Mouse (Mus musculus) heart, embryonic 10.5 days (tissue): ENCODE measurements around the gene Gm20425. TPM values are rescaled to one million over a fixed set of nuclear protein-coding genes. Genes with fewer than 3 reads are reported as not detected.

ENCODE experiments used
- DNase-seq: peaks from one replicate; pipeline ENCODE4 v3.0.0-alpha.2; 2017; ENCODE audit warnings: low spot score
- H3K27ac ChIP-seq: fragments of 300-500 bp; sonication (generic); 2 replicates; pipeline ENCODE4 v1.5.1; 2016; ENCODE audit warnings: mild to moderate bottlenecking
- H3K27me3 ChIP-seq: fragments of 300-500 bp; sonication (generic); 2 replicates; pipeline ENCODE4 v1.6.1; 2016; ENCODE audit warnings: mild to moderate bottlenecking; ENCODE audit not compliant: poor library complexity, insufficient read depth, severe bottlenecking
- H3K36me3 ChIP-seq: fragments of 300-500 bp; sonication (generic); 2 replicates; pipeline ENCODE4 v1.6.1; 2016; ENCODE audit warnings: mild to moderate bottlenecking, moderate library complexity
- H3K4me1 ChIP-seq: fragments of 300-500 bp; sonication (generic); 2 replicates; pipeline ENCODE4 v1.6.1; 2016; ENCODE audit warnings: mild to moderate bottlenecking
- H3K4me3 ChIP-seq: fragments of 300-500 bp; sonication (generic); 2 replicates; pipeline ENCODE4 v1.5.1; 2016; ENCODE audit warnings: mild to moderate bottlenecking, moderate library complexity
- H3K9me3 ChIP-seq: fragments of 300-500 bp; sonication (generic); 2 replicates; pipeline ENCODE4 v1.6.1; 2016; ENCODE audit warnings: mild to moderate bottlenecking, moderate library complexity
- WGBS: fragments of 180-500 bp; shearing (Covaris S2); methylation state at CpG from one replicate; pipeline ENCODE4 v1.1.7; 2016; 5-methylcytosine and 5-hydroxymethylcytosine counted together
- polyA plus RNA-seq: library from polyadenylated mRNA; unstranded; fragments of >200 nt; fragmentation: Nextera tagmentation; extraction: Ambion mirVana; gene quantifications from 2 replicates; pipeline ENCODE4 v1.2.1, GENCODE M21; 2016

Gm20425 gene
- 0.90 TPM in 1 of 2 replicates, not detected in the other for polyA plus RNA-seq

DNA sequence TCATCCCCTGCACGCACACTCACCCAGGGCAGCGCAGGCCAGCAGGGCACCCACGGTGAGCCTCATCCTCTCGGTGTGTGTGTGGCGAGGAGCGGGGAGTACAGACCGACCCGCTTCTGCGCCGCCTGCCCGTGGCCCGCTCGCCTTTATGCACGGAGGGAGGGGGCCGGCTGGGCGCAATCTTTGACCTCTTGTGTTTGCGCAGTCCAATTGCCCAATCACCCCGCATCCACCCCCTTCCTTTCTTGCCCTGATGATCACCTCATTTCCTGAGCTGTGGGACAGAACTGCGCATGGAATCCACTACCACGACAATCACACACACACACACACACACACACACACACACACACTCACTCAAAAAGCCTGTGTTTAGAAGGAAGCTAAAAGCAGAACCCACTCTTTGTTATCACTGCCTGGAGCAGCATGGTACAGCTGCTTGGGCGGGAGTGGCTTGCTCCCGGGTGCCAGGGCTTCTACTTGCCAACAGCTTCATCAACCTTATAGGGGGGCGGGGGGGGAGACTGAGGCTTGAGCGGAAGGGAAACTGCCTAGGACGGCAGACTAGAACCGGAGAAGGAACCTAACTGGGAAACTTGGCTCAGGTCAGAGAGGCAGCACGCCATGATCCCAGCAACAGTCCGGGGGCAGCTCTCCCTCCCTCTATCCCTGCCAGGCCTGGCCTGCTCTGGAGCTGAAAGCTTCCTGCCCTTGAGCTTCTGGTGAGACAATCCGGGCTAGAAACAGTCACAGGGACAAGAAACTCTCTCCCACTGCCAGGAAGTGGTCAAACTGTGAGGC, at the start of gene Gm20425, which contains the start of gene Trf:
Gene Gm20425 (minus strand): TSS at position 157 of the 801 bp plus-strand sequence.
Gene Trf (minus strand): TSS at position 294 of the 801 bp plus-strand sequence.
- peaks cover 8% of the 10 kb centered on the region; the same call in 1 of the 2 replicates for H3K27me3 ChIP-seq
- H3K36me3 ChIP-seq, result no peaks in the 10 kb centered on the region
- peak; percentile 75 for DNase-seq
- peak within 1 kb of the TSS; percentile 43 for H3K4me3 ChIP-seq
- H3K9me3 ChIP-seq, result no peaks in the 10 kb centered on the region
- peak within 1 kb of the TSS; percentile 78 for H3K27ac ChIP-seq
- WGBS, result 48% methylated on average over 29 of the region's 29 CpGs
- H3K4me1 ChIP-seq, result peaks cover 18% of the 10 kb centered on the region

DNA sequence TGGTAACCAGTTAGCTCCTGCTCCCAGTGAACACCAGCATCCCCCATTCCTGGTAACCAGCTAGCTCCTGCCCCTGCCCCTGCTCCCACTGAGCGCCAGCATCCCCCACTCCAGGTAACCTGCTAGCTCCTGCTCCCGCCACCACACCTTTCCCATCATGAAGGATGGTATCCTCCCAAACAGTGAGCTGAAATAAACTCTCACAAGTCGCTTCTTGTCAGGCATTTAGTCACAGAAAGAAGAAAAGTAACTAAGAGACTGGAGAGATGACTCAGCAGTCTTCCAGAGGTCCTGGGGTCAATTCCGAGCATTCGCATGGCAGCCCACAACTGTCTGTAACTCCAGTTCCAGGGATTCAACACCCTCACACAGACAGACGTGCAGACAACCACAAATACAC, 46.8 kb upstream of the Gm20425 start:
- Histone ChIP-seq H3K27me3 (no peaks in the 10 kb centered on the region), H3K4me1 (peaks cover 7% of the 10 kb centered on the region; the same call in 1 of the 2 replicates), H3K4me3 (no peak overlapping the region), H3K27ac (no peak overlapping the region), H3K36me3 (no peaks in the 10 kb centered on the region), H3K9me3 (no peaks in the 10 kb centered on the region)
- WGBS, result 83% methylated on average over 6 of the region's 6 CpGs
- DNase-seq, result no peak

- WGBS, result 70% methylated on average over 1 of the region's 1 CpGs
- DNase-seq, result no peak
- H3K36me3 ChIP-seq, result no peaks in the 10 kb centered on the region
- H3K4me3 ChIP-seq, result no peak overlapping the region
- no peaks in the 10 kb centered on the region for H3K9me3 ChIP-seq
- H3K4me1 ChIP-seq, result peaks cover 7% of the 10 kb centered on the region; the same call in 1 of the 2 replicates
- H3K27ac ChIP-seq, result peak overlapping the region; percentile 29; the same call in 1 of the 2 replicates
- H3K27me3 ChIP-seq, result no peaks in the 10 kb centered on the region
Observed at GRCm38 (mm10) chr9:103275676-103276075, 45.6 kb upstream of the Gm20425 start.

- H3K27ac ChIP-seq, result peak overlapping the region; percentile 24; the same call in 1 of the 2 replicates
- DNase-seq, result no peak
- peaks cover 7% of the 10 kb centered on the region; the same call in 1 of the 2 replicates for H3K4me1 ChIP-seq
- H3K9me3 ChIP-seq, result no peaks in the 10 kb centered on the region
- H3K27me3 ChIP-seq, result no peaks in the 10 kb centered on the region
- WGBS, result 60% methylated on average over 8 of the region's 8 CpGs
- H3K4me3 ChIP-seq, result no peak overlapping the region
- no peaks in the 10 kb centered on the region for H3K36me3 ChIP-seq
Observed at GRCm38 (mm10) chr9:103274819-103275218, 44.7 kb upstream of the Gm20425 start.

- Histone ChIP-seq H3K27me3 (no peaks in the 10 kb centered on the region), H3K4me3 (no peak overlapping the region), H3K4me1 (peaks cover 7% of the 10 kb centered on the region; the same call in 1 of the 2 replicates), H3K9me3 (no peaks in the 10 kb centered on the region), H3K27ac (no peak overlapping the region), H3K36me3 (no peaks in the 10 kb centered on the region)
- DNase-seq, result no peak
- WGBS, result 39% methylated on average over 4 of the region's 4 CpGs
Observed at GRCm38 (mm10) chr9:103271104-103271503, 41.0 kb upstream of the Gm20425 start.

GRCm38 (mm10) chr9:103265778-103266177, 35.7 kb upstream of the Gm20425 start:
- Histone ChIP-seq H3K27ac (no peak overlapping the region), H3K9me3 (no peaks in the 10 kb centered on the region), H3K4me1 (no peaks in the 10 kb centered on the region), H3K4me3 (no peak overlapping the region), H3K27me3 (no peaks in the 10 kb centered on the region), H3K36me3 (no peaks in the 10 kb centered on the region)
- no peak for DNase-seq
- 81% methylated on average over 4 of the region's 4 CpGs for WGBS

DNA sequence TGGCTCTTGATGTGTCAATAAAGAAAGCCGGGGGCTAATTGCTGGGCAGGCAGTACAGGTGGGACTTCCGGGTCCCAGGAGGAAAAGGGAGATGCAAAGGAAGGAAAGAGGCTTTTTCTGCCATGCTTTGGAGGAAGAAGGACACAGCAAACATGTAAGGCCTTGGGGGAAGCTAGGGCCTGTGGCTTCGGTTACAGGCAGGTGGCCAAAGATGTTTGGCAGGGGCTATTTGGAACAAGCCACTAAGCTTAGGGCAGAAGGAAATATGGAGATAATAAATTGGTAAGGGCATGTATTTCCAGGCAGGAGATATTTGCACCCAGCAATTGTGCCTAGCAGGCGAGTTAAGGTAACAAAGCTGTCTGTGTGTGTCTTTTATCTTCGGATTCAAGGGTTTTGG, 22.8 kb upstream of the Gm20425 start:
- no peak for DNase-seq
- Histone ChIP-seq H3K9me3 (no peaks in the 10 kb centered on the region), H3K27me3 (no peaks in the 10 kb centered on the region), H3K4me3 (no peak overlapping the region), H3K27ac (no peak overlapping the region), H3K4me1 (peaks cover 9% of the 10 kb centered on the region), H3K36me3 (no peaks in the 10 kb centered on the region)
- WGBS, result 84% methylated on average over 5 of the region's 5 CpGs

DNA sequence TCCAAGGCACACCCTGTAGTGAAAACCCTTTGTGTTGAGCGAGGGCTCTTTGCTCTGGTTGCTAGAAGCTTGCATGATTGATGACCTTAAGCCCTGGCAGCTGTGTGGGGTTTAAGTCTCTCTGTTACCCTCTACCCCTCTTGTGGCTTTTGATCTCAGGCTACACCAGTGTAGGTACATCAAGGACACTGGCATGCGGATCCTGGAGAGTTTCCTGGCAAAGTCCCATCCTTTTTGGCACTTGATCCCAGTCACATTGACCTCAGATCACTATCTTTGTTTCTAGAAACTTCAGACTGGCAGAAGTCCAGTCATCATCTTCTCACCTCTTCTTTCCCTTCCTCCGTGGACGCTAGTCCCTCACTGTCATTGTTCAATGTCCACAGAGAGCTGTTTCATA, 18.5 kb upstream of the Gm20425 start:
- Histone ChIP-seq H3K36me3 (no peaks in the 10 kb centered on the region), H3K4me3 (no peak overlapping the region), H3K27ac (no peak overlapping the region), H3K9me3 (no peaks in the 10 kb centered on the region), H3K27me3 (peaks cover 3% of the 10 kb centered on the region; the same call in 1 of the 2 replicates), H3K4me1 (peaks cover 9% of the 10 kb centered on the region)
- no peak for DNase-seq
- 47% methylated on average over 4 of the region's 4 CpGs for WGBS

GRCm38 (mm10) chr9:103246526-103247168, 16.5 kb upstream of the Gm20425 start:
- no peaks in the 10 kb centered on the region for H3K36me3 ChIP-seq
- H3K4me1 ChIP-seq, result peaks cover 9% of the 10 kb centered on the region
- H3K27ac ChIP-seq, result no peak overlapping the region
- DNase-seq, result no peak
- H3K27me3 ChIP-seq, result peaks cover 3% of the 10 kb centered on the region; the same call in 1 of the 2 replicates
- WGBS, result 78% methylated on average over 8 of the region's 8 CpGs
- H3K9me3 ChIP-seq, result no peaks in the 10 kb centered on the region
- H3K4me3 ChIP-seq, result no peak overlapping the region

GRCm38 (mm10) chr9:103243640-103244039, 13.5 kb upstream of the Gm20425 start:
- Histone ChIP-seq H3K27ac (no peak overlapping the region), H3K9me3 (no peaks in the 10 kb centered on the region), H3K4me1 (peaks cover 5% of the 10 kb centered on the region), H3K27me3 (peaks cover 3% of the 10 kb centered on the region; the same call in 1 of the 2 replicates), H3K4me3 (no peak overlapping the region), H3K36me3 (no peaks in the 10 kb centered on the region)
- 81% methylated on average over 4 of the region's 4 CpGs for WGBS
- no peak for DNase-seq

GRCm38 (mm10) chr9:103241206-103241605, 11.1 kb upstream of the Gm20425 start:
- H3K4me1 ChIP-seq, result no peaks in the 10 kb centered on the region
- no peak overlapping the region for H3K4me3 ChIP-seq
- H3K9me3 ChIP-seq, result no peaks in the 10 kb centered on the region
- H3K27ac ChIP-seq, result no peak overlapping the region
- 74% methylated on average over 2 of the region's 2 CpGs for WGBS
- no peaks in the 10 kb centered on the region for H3K27me3 ChIP-seq
- H3K36me3 ChIP-seq, result no peaks in the 10 kb centered on the region
- DNase-seq, result no peak

DNA sequence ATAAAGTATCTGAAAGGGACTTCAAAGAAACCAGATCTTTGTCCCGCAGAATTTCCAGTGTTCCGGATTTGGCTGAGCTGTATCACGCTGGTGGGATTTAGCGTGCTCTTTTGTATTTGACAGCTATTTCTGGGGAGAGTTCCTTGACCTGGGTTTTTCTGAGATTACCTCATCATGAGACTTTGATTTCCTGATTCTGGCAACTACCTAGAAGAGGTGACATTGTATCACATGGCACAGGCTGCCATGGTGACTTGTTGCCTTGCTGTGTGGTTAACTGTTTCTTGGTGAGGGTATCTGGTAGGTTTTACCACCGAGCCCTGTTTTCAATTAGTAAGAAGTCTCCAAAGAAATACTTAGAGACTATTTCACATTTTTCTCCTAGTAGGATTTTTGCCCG, 9.4 kb upstream of the Gm20425 start:
- H3K4me1 ChIP-seq, result no peaks in the 10 kb centered on the region; the same call in 1 of the 2 replicates
- no peak overlapping the region for H3K27ac ChIP-seq
- H3K36me3 ChIP-seq, result no peaks in the 10 kb centered on the region
- no peak for DNase-seq
- H3K27me3 ChIP-seq, result no peaks in the 10 kb centered on the region
- H3K4me3 ChIP-seq, result no peak overlapping the region
- 80% methylated on average over 6 of the region's 6 CpGs for WGBS
- H3K9me3 ChIP-seq, result no peaks in the 10 kb centered on the region
